Mouse (Mus musculus): ENCODE measurements around the gene Arl5c. TPM values are rescaled to one million over a fixed set of nuclear protein-coding genes. Genes with fewer than 3 reads are reported as not detected.

Gene Arl5c
- polyA plus RNA-seq, 1 experiment from 2014 or later = 17.1 TPM

GRCm38 (mm10) chr11:97985727-97986677 is 10.0 kb downstream of the Arl5c start, which contains the start of gene Plxdc1:
TSS of gene Plxdc1 (minus strand) at chr11:97986444.
- Histone ChIP-seq H3K27me3 (replicated peaks) (peaks cover 67% of the 10 kb centered on the region), H3K9me3 (replicated peaks) (no peaks in the 10 kb centered on the region), H3K4me1 (peaks cover 39% of the 10 kb centered on the region), H3K4me2 (peak within 1 kb of the TSS; percentile 92), H3K9ac (peak within 1 kb of the TSS; percentile 54), H3K4me3 (peak within 1 kb of the TSS; percentile 89), H3K36me3 (no peaks in the 10 kb centered on the region), H3K27ac (no peak within 1 kb of the TSS)
- no peak for ATAC-seq
- WGBS (ENCODE audit: insufficient replicate concordance) = 5% methylated on average over 55 of the region's 74 CpGs

GRCm38 (mm10) chr11:97983983-97984382 is 12.0 kb downstream of the Arl5c start:
- Histone ChIP-seq H3K36me3 (no peaks in the 10 kb centered on the region), H3K27me3 (replicated peaks) (peaks cover 73% of the 10 kb centered on the region), H3K9ac (no peak overlapping the region), H3K4me2 (no peak overlapping the region), H3K27ac (no peak overlapping the region), H3K9me3 (replicated peaks) (no peaks in the 10 kb centered on the region), H3K4me1 (peaks cover 22% of the 10 kb centered on the region), H3K4me3 (no peak overlapping the region)
- WGBS (ENCODE audit: insufficient replicate concordance) = 61% methylated on average over 1 of the region's 1 CpGs
- no peak for ATAC-seq

GRCm38 (mm10) chr11:97983506-97983905 is 12.5 kb downstream of the Arl5c start:
- H3K36me3 ChIP-seq = no peaks in the 10 kb centered on the region
- H3K9me3 ChIP-seq (replicated peaks) = no peaks in the 10 kb centered on the region
- no peak overlapping the region for H3K27ac ChIP-seq
- no peak overlapping the region for H3K4me2 ChIP-seq
- H3K4me1 ChIP-seq = peaks cover 22% of the 10 kb centered on the region
- H3K9ac ChIP-seq = no peak overlapping the region
- 70% methylated on average over 3 of the region's 3 CpGs for WGBS (ENCODE audit: insufficient replicate concordance)
- H3K27me3 ChIP-seq (replicated peaks) = peaks cover 77% of the 10 kb centered on the region
- no peak for ATAC-seq
- no peak overlapping the region for H3K4me3 ChIP-seq

GRCm38 (mm10) chr11:97982721-97983120 is 13.3 kb downstream of the Arl5c start:
- 72% methylated on average over 9 of the region's 9 CpGs for WGBS (ENCODE audit: insufficient replicate concordance)
- peaks cover 85% of the 10 kb centered on the region for H3K27me3 ChIP-seq (replicated peaks)

GRCm38 (mm10) chr11:97980531-97980966 is 15.4 kb downstream of the Arl5c start:
- no peak for ATAC-seq

More at GRCm38 (mm10) chr11:97982721-97983120, 13.3 kb downstream of the Arl5c start:
- no peaks in the 10 kb centered on the region for H3K9me3 ChIP-seq (replicated peaks)
- H3K27ac ChIP-seq = no peak overlapping the region
- no peaks in the 10 kb centered on the region for H3K36me3 ChIP-seq
- no peak for ATAC-seq
- H3K4me3 ChIP-seq = no peak overlapping the region
- H3K4me1 ChIP-seq = peaks cover 22% of the 10 kb centered on the region
- no peak overlapping the region for H3K9ac ChIP-seq
- no peak overlapping the region for H3K4me2 ChIP-seq

GRCm38 (mm10) chr11:97979824-97980495 is 16.0 kb downstream of the Arl5c start:
- peaks cover 74% of the 10 kb centered on the region for H3K27me3 ChIP-seq (replicated peaks)
- H3K9ac ChIP-seq = no peak overlapping the region
- no peak overlapping the region for H3K4me3 ChIP-seq
- H3K4me1 ChIP-seq = no peaks in the 10 kb centered on the region
- H3K27ac ChIP-seq = no peak overlapping the region
- H3K36me3 ChIP-seq = no peaks in the 10 kb centered on the region
- no peak for ATAC-seq
- 58% methylated on average over 10 of the region's 10 CpGs for WGBS (ENCODE audit: insufficient replicate concordance)
- H3K9me3 ChIP-seq (replicated peaks) = no peaks in the 10 kb centered on the region
- H3K4me2 ChIP-seq = no peak overlapping the region

More at GRCm38 (mm10) chr11:97980531-97980966, 15.4 kb downstream of the Arl5c start:
- Histone ChIP-seq H3K4me1 (no peaks in the 10 kb centered on the region), H3K9ac (no peak overlapping the region), H3K9me3 (replicated peaks) (no peaks in the 10 kb centered on the region), H3K4me2 (no peak overlapping the region), H3K27me3 (replicated peaks) (peaks cover 78% of the 10 kb centered on the region), H3K4me3 (no peak overlapping the region), H3K27ac (no peak overlapping the region), H3K36me3 (no peaks in the 10 kb centered on the region)
- WGBS (ENCODE audit: insufficient replicate concordance) = 72% methylated on average over 9 of the region's 9 CpGs

GRCm38 (mm10) chr11:97978392-97978791 is 17.6 kb downstream of the Arl5c start:
- ATAC-seq = no peak
- Histone ChIP-seq H3K9ac (no peak overlapping the region), H3K4me3 (no peak overlapping the region), H3K27ac (no peak overlapping the region), H3K4me2 (no peak overlapping the region), H3K36me3 (no peaks in the 10 kb centered on the region), H3K27me3 (replicated peaks) (peaks cover 59% of the 10 kb centered on the region), H3K4me1 (no peaks in the 10 kb centered on the region), H3K9me3 (replicated peaks) (no peaks in the 10 kb centered on the region)
- WGBS (ENCODE audit: insufficient replicate concordance) = 75% methylated on average over 13 of the region's 13 CpGs

- Histone ChIP-seq H3K9me3 (replicated peaks) (no peaks in the 10 kb centered on the region), H3K4me3 (no peak overlapping the region), H3K27me3 (replicated peaks) (peaks cover 53% of the 10 kb centered on the region), H3K36me3 (no peaks in the 10 kb centered on the region), H3K4me1 (no peaks in the 10 kb centered on the region), H3K9ac (no peak overlapping the region), H3K4me2 (no peak overlapping the region), H3K27ac (no peak overlapping the region)
- WGBS (ENCODE audit: insufficient replicate concordance) = 47% methylated on average over 5 of the region's 5 CpGs
- ATAC-seq = no peak
Measured at GRCm38 (mm10) chr11:97977797-97978196, 18.2 kb downstream of the Arl5c start.

- ATAC-seq = no peak
- H3K36me3 ChIP-seq = no peaks in the 10 kb centered on the region
- H3K27me3 ChIP-seq (replicated peaks) = peaks cover 38% of the 10 kb centered on the region
- H3K4me3 ChIP-seq = no peak overlapping the region
- no peak overlapping the region for H3K9ac ChIP-seq
- WGBS (ENCODE audit: insufficient replicate concordance) = 66% methylated on average over 5 of the region's 5 CpGs
- H3K27ac ChIP-seq = no peak overlapping the region
- H3K4me1 ChIP-seq = no peaks in the 10 kb centered on the region
- no peak overlapping the region for H3K4me2 ChIP-seq
- no peaks in the 10 kb centered on the region for H3K9me3 ChIP-seq (replicated peaks)
Measured at GRCm38 (mm10) chr11:97974746-97975145, 21.2 kb downstream of the Arl5c start.

- Histone ChIP-seq H3K4me2 (no peak overlapping the region), H3K9me3 (replicated peaks) (no peaks in the 10 kb centered on the region), H3K4me1 (no peaks in the 10 kb centered on the region), H3K9ac (no peak overlapping the region), H3K27ac (no peak overlapping the region), H3K4me3 (no peak overlapping the region), H3K27me3 (replicated peaks) (peaks cover 39% of the 10 kb centered on the region), H3K36me3 (no peaks in the 10 kb centered on the region)
- no peak for ATAC-seq
- 73% methylated on average over 5 of the region's 5 CpGs for WGBS (ENCODE audit: insufficient replicate concordance)
Measured at GRCm38 (mm10) chr11:97974141-97974540, 21.8 kb downstream of the Arl5c start.

GRCm38 (mm10) chr11:97972434-97972833 is 23.5 kb downstream of the Arl5c start:
- no peak overlapping the region for H3K4me3 ChIP-seq
- 56% methylated on average over 2 of the region's 2 CpGs for WGBS (ENCODE audit: insufficient replicate concordance)

GRCm38 (mm10) chr11:97971232-97971631 is 24.7 kb downstream of the Arl5c start:
- H3K27me3 ChIP-seq (replicated peaks) = peaks cover 47% of the 10 kb centered on the region
- WGBS (ENCODE audit: insufficient replicate concordance) = 23% methylated on average over 7 of the region's 7 CpGs
- H3K9ac ChIP-seq = no peak overlapping the region

More at GRCm38 (mm10) chr11:97972434-97972833, 23.5 kb downstream of the Arl5c start:
- Histone ChIP-seq H3K27ac (no peak overlapping the region), H3K4me1 (no peaks in the 10 kb centered on the region), H3K9ac (no peak overlapping the region), H3K27me3 (replicated peaks) (peaks cover 40% of the 10 kb centered on the region), H3K4me2 (no peak overlapping the region), H3K9me3 (replicated peaks) (no peaks in the 10 kb centered on the region), H3K36me3 (no peaks in the 10 kb centered on the region)
- no peak for ATAC-seq

More at GRCm38 (mm10) chr11:97971232-97971631, 24.7 kb downstream of the Arl5c start:
- Histone ChIP-seq H3K9me3 (replicated peaks) (no peaks in the 10 kb centered on the region), H3K4me2 (no peak overlapping the region), H3K36me3 (no peaks in the 10 kb centered on the region), H3K27ac (no peak overlapping the region), H3K4me3 (no peak overlapping the region), H3K4me1 (no peaks in the 10 kb centered on the region)
- no peak for ATAC-seq

Measured in liver, embryonic 12.5 days (tissue).